ENCODE assay signal across 24 mouse cellular contexts in genomic region chr8:89534605-89535004, GRCm38 (mm10).
DNase-seq lines count a peak whose midpoint lies in the region; ATAC-seq and TF ChIP-seq lines count a peak whose summit lies in the region.
"Had no signal": no experiment of that assay in that cellular context is flagged by ENCODE, and none has a peak within 500 bp of the region (broad histone marks: within the 10 kb centered on the region; RNA-seq: fewer than 3 reads in every experiment).

No protein-coding gene starts in this region.

- 35% methylated on average over 10 of the region's 10 CpGs for WGBS in kidney, postnatal 0 days
- 31% methylated on average over 10 of the region's 10 CpGs for WGBS in limb, embryonic 10.5 days
- 54% methylated on average over 10 of the region's 10 CpGs for WGBS in lung, postnatal 0 days

- H3K36me3 ChIP-seq in kidney, postnatal 0 days (ENCODE audit: insufficient read depth, low read length), result no peaks in the 10 kb centered on the region
- no peaks in the 10 kb centered on the region for H3K36me3 ChIP-seq in limb, embryonic 10.5 days
- no peaks in the 10 kb centered on the region for H3K36me3 ChIP-seq in lung, postnatal 0 days (ENCODE audit: insufficient read depth, low read length)
- H3K36me3 ChIP-seq: forebrain, embryonic 10.5 days; heart, embryonic 12.5 days; heart, embryonic 15.5 days; hindbrain, embryonic 10.5 days; hindbrain, embryonic 13.5 days had no signal

- no peak for TF ChIP-seq CTCF in kidney, postnatal 0 days (IDR thresholded peaks at IDR 0.05; ENCODE audit: low read depth)
- TF ChIP-seq CTCF in lung, postnatal 0 days (IDR thresholded peaks at IDR 0.05), result no peak

- no peak overlapping the region for H3K9ac ChIP-seq in kidney, postnatal 0 days (ENCODE audit: low read depth, low read length)
- H3K9ac ChIP-seq in lung, postnatal 0 days (replicated peaks; ENCODE audit: low read depth), result no peak overlapping the region
- H3K9ac ChIP-seq: forebrain, embryonic 13.5 days; heart, embryonic 12.5 days; heart, embryonic 15.5 days; hindbrain, embryonic 13.5 days had no signal

- no peaks in the 10 kb centered on the region for H3K4me1 ChIP-seq in kidney, postnatal 0 days (replicated peaks; ENCODE audit: insufficient read depth, low read length)
- H3K4me1 ChIP-seq in limb, embryonic 10.5 days, result peaks cover 38% of the 10 kb centered on the region
- no peaks in the 10 kb centered on the region for H3K4me1 ChIP-seq in lung, postnatal 0 days (ENCODE audit: insufficient read depth, low read depth, low read length)
- H3K4me1 ChIP-seq: forebrain, embryonic 13.5 days; heart, embryonic 12.5 days; heart, embryonic 15.5 days; hindbrain, embryonic 10.5 days; hindbrain, embryonic 13.5 days had no signal

- no peak overlapping the region for H3K4me3 ChIP-seq in kidney, postnatal 0 days (replicated peaks; ENCODE audit: low read depth, low read length)
- H3K4me3 ChIP-seq in limb, embryonic 10.5 days, result no peak overlapping the region
- H3K4me3 ChIP-seq in lung, postnatal 0 days (ENCODE audit: low read depth, low read length), result no peak overlapping the region
- H3K4me3 ChIP-seq: forebrain, embryonic 10.5 days; forebrain, embryonic 13.5 days; heart, embryonic 12.5 days; heart, embryonic 15.5 days; hindbrain, embryonic 10.5 days; hindbrain, embryonic 13.5 days had no signal

- H3K27ac ChIP-seq in kidney, postnatal 0 days, result no peak overlapping the region
- peak overlapping the region; percentile 58; the same call in 1 of the 2 replicates for H3K27ac ChIP-seq in limb, embryonic 10.5 days
- H3K27ac ChIP-seq in lung, postnatal 0 days (ENCODE audit: low read length), result no peak overlapping the region
- H3K27ac ChIP-seq: forebrain, embryonic 10.5 days; forebrain, embryonic 13.5 days; heart, embryonic 15.5 days; hindbrain, embryonic 10.5 days; hindbrain, embryonic 13.5 days had no signal

- peak; percentile 14 for DNase-seq in heart, adult 11 months
- no peak for DNase-seq in heart, adult 18-20 months
- DNase-seq in kidney, postnatal 0 days (ENCODE audit: low spot score), result peak; percentile 67
- DNase-seq in kidney, adult 11 months, result no peak
- DNase-seq in limb, embryonic 10.5 days (ENCODE audit: low spot score), result no peak
- no peak for DNase-seq in lung, postnatal 0 days (ENCODE audit: low spot score)
- DNase-seq: adrenal gland, adult 2 months; adrenal gland, postnatal 14 days; cerebellum, adult 11-12 months; cerebellum, adult 8-10 months; cerebellum, postnatal 36 days; gastrocnemius, postnatal 10 days; gastrocnemius, postnatal 36 days; heart, postnatal 10 days; heart, postnatal 36 days had no signal

- no peaks in the 10 kb centered on the region for H3K27me3 ChIP-seq in kidney, postnatal 0 days (ENCODE audit: insufficient read depth, low read length)
- peaks cover 65% of the 10 kb centered on the region for H3K27me3 ChIP-seq in limb, embryonic 10.5 days (ENCODE audit: low read depth, poor library complexity, severe bottlenecking)
- no peaks in the 10 kb centered on the region for H3K27me3 ChIP-seq in lung, postnatal 0 days (replicated peaks; ENCODE audit: insufficient read depth, low read length)
- H3K27me3 ChIP-seq: forebrain, embryonic 13.5 days; heart, embryonic 12.5 days; hindbrain, embryonic 13.5 days had no signal

- H3K9me3 ChIP-seq in kidney, postnatal 0 days (replicated peaks; ENCODE audit: low read length), result no peaks in the 10 kb centered on the region
- H3K9me3 ChIP-seq in limb, embryonic 10.5 days (replicated peaks), result no peaks in the 10 kb centered on the region
- H3K9me3 ChIP-seq in lung, postnatal 0 days (ENCODE audit: low read length), result no peaks in the 10 kb centered on the region
- H3K9me3 ChIP-seq: forebrain, embryonic 10.5 days; forebrain, embryonic 13.5 days; heart, embryonic 12.5 days; heart, embryonic 15.5 days; hindbrain, embryonic 10.5 days; hindbrain, embryonic 13.5 days had no signal

- no peak for ATAC-seq in kidney, postnatal 0 days (replicated peaks; ENCODE audit: low FRiP score, low read depth)
- no peak for ATAC-seq in lung, postnatal 0 days
- ATAC-seq: CD4-positive, CD25-positive, alpha-beta regulatory T cell, adult 4 months; forebrain, embryonic 13.5 days; forebrain, embryonic 16.5 days; hindbrain, embryonic 16.5 days had no signal

- no peak overlapping the region for H3K4me2 ChIP-seq in kidney, postnatal 0 days (ENCODE audit: low read length)
- no peak overlapping the region for H3K4me2 ChIP-seq in lung, postnatal 0 days (replicated peaks; ENCODE audit: low read depth, low read length)
- H3K4me2 ChIP-seq: forebrain, embryonic 13.5 days; heart, embryonic 12.5 days; heart, embryonic 15.5 days; hindbrain, embryonic 13.5 days had no signal

- no peak for TF ChIP-seq EP300 in lung, postnatal 0 days (IDR thresholded peaks at IDR 0.05)

Comparison
In these comparisons a context has a peak if more than half of its experiments do, and no peak if none do; other contexts are left out.
1. DNase-seq: peak in heart, adult 11 months (single experiment) and kidney, postnatal 0 days (single experiment); none in heart, adult 18-20 months (0 of 2), kidney, adult 11 months (single experiment), limb, embryonic 10.5 days (single experiment) and lung, postnatal 0 days (single experiment).